Mouse (Mus musculus): ENCODE data around the gene Tmem150a. TPM values are rescaled to one million over a fixed set of nuclear protein-coding genes. Genes with fewer than 3 reads are reported as not detected.

Gene Tmem150a
- polyA plus RNA-seq, 1 experiment, result 47.6 TPM

GRCm38 (mm10) chr6:72347166-72347941 lies 7.9 kb upstream of the Tmem150a start, which contains the start of gene 0610030E20Rik:
Gene 0610030E20Rik, plus strand, starts transcription at chr6:72347317.
- TF ChIP-seq CTCF (IDR thresholded peaks at IDR 0.05; ENCODE audit: borderline replicate concordance, insufficient read depth, low read length) (0 out of 2 replicates have a peak, but pooled peaks have one; percentile 8), POLR2A (IDR thresholded peaks at IDR 0.05; ENCODE audit: low read depth, low read length) (peak; percentile 69)
- Histone ChIP-seq H3K27ac (ENCODE audit: insufficient read depth, low read length) (peak within 1 kb of the TSS; percentile 11), H3K4me3 (ENCODE audit: insufficient read depth, low read length) (peak within 1 kb of the TSS; percentile 78), H3K4me1 (ENCODE audit: control insufficient read depth, insufficient read depth, low read length) (peaks cover 11% of the 10 kb centered on the region)

- H3K4me3 ChIP-seq (ENCODE audit: insufficient read depth, low read length), result peak overlapping the region; percentile 78; the same call in 1 of the 2 replicates
- no peak for TF ChIP-seq POLR2A (IDR thresholded peaks at IDR 0.05; ENCODE audit: low read depth, low read length)
- no peak for TF ChIP-seq CTCF (IDR thresholded peaks at IDR 0.05; ENCODE audit: borderline replicate concordance, insufficient read depth, low read length)
- H3K27ac ChIP-seq (ENCODE audit: insufficient read depth, low read length), result no peak overlapping the region
- peaks cover 16% of the 10 kb centered on the region for H3K4me1 ChIP-seq (ENCODE audit: control insufficient read depth, insufficient read depth, low read length)
Observed at GRCm38 (mm10) chr6:72348411-72348810, 6.8 kb upstream of the Tmem150a start.

GRCm38 (mm10) chr6:72350214-72350613 lies 5.0 kb upstream of the Tmem150a start:
- Histone ChIP-seq H3K4me1 (ENCODE audit: control insufficient read depth, insufficient read depth, low read length) (peaks cover 14% of the 10 kb centered on the region), H3K4me3 (ENCODE audit: insufficient read depth, low read length) (no peak overlapping the region), H3K27ac (ENCODE audit: insufficient read depth, low read length) (no peak overlapping the region)
- TF ChIP-seq POLR2A (IDR thresholded peaks at IDR 0.05; ENCODE audit: low read depth, low read length), result no peak
- no peak for TF ChIP-seq CTCF (IDR thresholded peaks at IDR 0.05; ENCODE audit: borderline replicate concordance, insufficient read depth, low read length)

- H3K4me1 ChIP-seq (ENCODE audit: control insufficient read depth, insufficient read depth, low read length), result peaks cover 18% of the 10 kb centered on the region
- no peak overlapping the region for H3K4me3 ChIP-seq (ENCODE audit: insufficient read depth, low read length)
- peak overlapping the region; percentile 50; the same call in 1 of the 2 replicates for H3K27ac ChIP-seq (ENCODE audit: insufficient read depth, low read length)
- no peak for TF ChIP-seq POLR2A (IDR thresholded peaks at IDR 0.05; ENCODE audit: low read depth, low read length)
- no peak for TF ChIP-seq CTCF (IDR thresholded peaks at IDR 0.05; ENCODE audit: borderline replicate concordance, insufficient read depth, low read length)
Observed at GRCm38 (mm10) chr6:72352636-72353405, 2.4 kb upstream of the Tmem150a start.

- no peak overlapping the region for H3K27ac ChIP-seq (ENCODE audit: insufficient read depth, low read length)
- H3K4me3 ChIP-seq (ENCODE audit: insufficient read depth, low read length), result no peak overlapping the region
- TF ChIP-seq POLR2A (IDR thresholded peaks at IDR 0.05; ENCODE audit: low read depth, low read length) (no peak), CTCF (IDR thresholded peaks at IDR 0.05; ENCODE audit: borderline replicate concordance, insufficient read depth, low read length) (no peak)
- peaks cover 15% of the 10 kb centered on the region for H3K4me1 ChIP-seq (ENCODE audit: control insufficient read depth, insufficient read depth, low read length)
Observed at GRCm38 (mm10) chr6:72354025-72354424, 1.2 kb upstream of the Tmem150a start.

GRCm38 (mm10) chr6:72356001-72356532 lies 820 bp downstream of the Tmem150a start:
- TF ChIP-seq CTCF (IDR thresholded peaks at IDR 0.05; ENCODE audit: borderline replicate concordance, insufficient read depth, low read length) (no peak), POLR2A (IDR thresholded peaks at IDR 0.05; ENCODE audit: low read depth, low read length) (no peak)
- Histone ChIP-seq H3K4me1 (ENCODE audit: control insufficient read depth, insufficient read depth, low read length) (peaks cover 15% of the 10 kb centered on the region), H3K4me3 (ENCODE audit: insufficient read depth, low read length) (peak overlapping the region; percentile 64), H3K27ac (ENCODE audit: insufficient read depth, low read length) (no peak overlapping the region)

GRCm38 (mm10) chr6:72357164-72358079 lies 2.2 kb downstream of the Tmem150a start:
- Histone ChIP-seq H3K4me1 (ENCODE audit: control insufficient read depth, insufficient read depth, low read length) (peaks cover 10% of the 10 kb centered on the region), H3K27ac (ENCODE audit: insufficient read depth, low read length) (no peak overlapping the region), H3K4me3 (ENCODE audit: insufficient read depth, low read length) (no peak overlapping the region)
- TF ChIP-seq POLR2A (IDR thresholded peaks at IDR 0.05; ENCODE audit: low read depth, low read length) (no peak), CTCF (IDR thresholded peaks at IDR 0.05; ENCODE audit: borderline replicate concordance, insufficient read depth, low read length) (no peak)

GRCm38 (mm10) chr6:72358086-72358764 lies 3.0 kb downstream of the Tmem150a start:
- H3K4me1 ChIP-seq (ENCODE audit: control insufficient read depth, insufficient read depth, low read length), result peaks cover 5% of the 10 kb centered on the region; the same call in 1 of the 2 replicates
- H3K4me3 ChIP-seq (ENCODE audit: insufficient read depth, low read length), result no peak overlapping the region
- TF ChIP-seq CTCF (IDR thresholded peaks at IDR 0.05; ENCODE audit: borderline replicate concordance, insufficient read depth, low read length) (no peak), POLR2A (IDR thresholded peaks at IDR 0.05; ENCODE audit: low read depth, low read length) (0 out of 2 replicates have a peak, but pooled peaks have one; percentile 12)
- H3K27ac ChIP-seq (ENCODE audit: insufficient read depth, low read length), result no peak overlapping the region

All from embryonic fibroblast, embryonic 13.5 days (primary cell).